Mouse (Mus musculus) frontal cortex, postnatal 36 days (tissue): ENCODE measurements around the gene Gm5849.
"Not testable (repeated sequence)": the region's sequence is repeated elsewhere in the genome, so short reads cannot be mapped to it uniquely, and the experiment has no call there.

Experiments
- DNase-seq, 2 experiments: peaks; one replicate each; pipeline ENCODE4 v3.0.0; 2022; ENCODE audit warnings: low spot score in 2 of 2

The Gm5849 gene

DNA sequence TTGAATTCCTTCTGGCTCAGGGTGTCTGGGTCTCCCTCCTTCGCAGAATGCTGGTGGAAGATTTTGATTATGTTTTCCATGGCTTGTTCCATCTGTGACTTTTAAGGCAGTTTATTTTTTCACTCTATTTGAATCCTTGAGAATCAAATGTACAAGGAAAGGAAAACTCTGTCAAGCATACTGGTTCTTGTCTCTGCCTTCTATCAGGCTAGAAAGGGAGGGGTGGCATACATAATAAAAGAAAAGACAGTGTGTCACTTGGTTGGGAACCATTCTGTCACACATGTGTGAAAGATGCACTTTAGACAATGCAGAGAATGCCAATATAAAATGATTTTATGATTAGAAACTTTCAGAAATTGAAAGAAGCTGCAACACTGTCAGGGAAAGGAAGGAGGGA, at the start of gene Gm5849:
TSS of gene Gm5849 (minus strand) at position 101 of the 400 bp plus-strand sequence.
- not testable (repeated sequence) for DNase-seq

DNA sequence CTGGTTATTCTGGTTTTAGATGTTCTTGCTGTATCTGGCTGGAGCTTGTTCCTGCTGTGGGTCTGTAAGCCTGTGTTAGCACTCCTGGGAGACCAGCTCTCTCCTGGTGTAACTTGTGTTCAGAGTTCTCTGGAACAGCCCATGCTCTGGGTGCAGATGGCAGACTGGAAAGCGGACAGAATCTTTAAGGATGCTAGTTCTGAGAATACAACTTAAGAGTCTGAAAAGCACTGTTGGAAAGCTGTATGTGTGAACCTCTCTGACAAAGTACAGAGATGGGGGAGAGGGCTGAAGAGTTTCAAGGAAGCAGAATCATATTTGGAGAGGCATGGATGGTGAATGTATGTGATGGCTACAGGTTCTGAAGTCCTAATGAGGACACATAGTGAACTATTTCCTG, 28.0 kb downstream of the Gm5849 start:
- no peak for DNase-seq

DNA sequence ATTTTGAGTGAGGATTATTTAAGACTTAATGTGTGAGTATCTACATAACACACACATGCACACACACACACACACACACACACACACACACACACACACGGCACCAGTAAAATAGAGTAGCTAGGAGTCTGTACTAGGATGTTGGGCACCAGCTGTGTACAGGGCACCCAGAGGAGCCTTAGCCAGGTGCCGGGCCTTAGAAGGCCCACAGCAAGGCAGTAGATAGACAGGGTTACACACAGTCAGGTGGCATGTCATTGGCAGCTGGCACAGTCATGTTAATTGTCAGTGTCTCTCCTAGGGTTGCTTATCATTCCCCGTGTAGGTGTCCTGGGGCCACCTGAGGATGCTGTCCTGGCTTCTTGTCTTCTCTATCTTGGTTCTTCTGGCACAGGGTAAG, 51.1 kb downstream of the Gm5849 start, which contains the start of gene Pglyrp4:
TSS of gene Pglyrp4 (plus strand) at position 301 of the 400 bp plus-strand sequence.
- DNase-seq: no peak
